Mouse (Mus musculus) liver, postnatal 0 days (tissue): ENCODE measurements around the gene Atp7b.

Source experiments
- CTCF ChIP-seq: sonication (generic); IDR thresholded peaks from 2 replicates; pipeline ENCODE4 v1.5.1; 2016; ENCODE audit warnings: antibody characterized with exemption, low read depth
- EP300 ChIP-seq: IDR thresholded peaks from 2 replicates; pipeline ENCODE4 v1.6.1; 2016; ENCODE audit warnings: antibody characterized with exemption, low read depth, mild to moderate bottlenecking

DNA sequence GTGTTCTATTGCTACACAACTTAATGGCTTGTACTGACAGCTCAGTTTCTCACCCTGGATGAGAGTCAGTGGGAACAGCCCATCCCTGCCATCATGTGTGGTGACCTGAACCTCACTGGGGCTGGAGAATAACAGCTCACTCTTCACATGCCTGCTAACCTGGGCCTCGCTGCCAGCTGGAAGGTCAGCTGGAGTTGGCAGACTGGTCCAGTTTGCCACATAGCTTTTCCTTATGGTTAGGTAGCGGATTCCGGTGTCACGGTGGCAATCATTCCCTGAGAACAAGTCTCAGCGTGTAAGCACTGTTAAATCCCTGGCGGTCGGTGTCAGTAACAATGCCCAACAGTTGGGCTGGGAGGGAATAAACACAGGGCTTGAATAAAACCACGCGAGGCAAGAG lies 24.0 kb downstream of the Atp7b start:
- no peak for TF ChIP-seq CTCF
- no peak for TF ChIP-seq EP300
